Mouse (Mus musculus) testis, adult 2 months (tissue): ENCODE results near the gene Prpf4b. TPM values are rescaled to one million over a fixed set of nuclear protein-coding genes. Genes with fewer than 3 reads are reported as not detected.
"Not testable (repeated sequence)": the region's sequence is repeated elsewhere in the genome, so short reads cannot be mapped to it uniquely, and the experiment has no call there.

Experiments
- H3K27ac ChIP-seq: fragments of 200-500 bp; 2 replicates; pipeline ENCODE4 v1.5.1; 2012; ENCODE audit warnings: low read depth, low read length; ENCODE audit not compliant: control insufficient read depth, insufficient read depth
- H3K27me3 ChIP-seq: fragments of 200-500 bp; 2 replicates; pipeline ENCODE4 v1.6.1; 2012; ENCODE audit warnings: mild to moderate bottlenecking, low read length, moderate library complexity; ENCODE audit not compliant: control insufficient read depth, insufficient read depth
- H3K36me3 ChIP-seq: fragments of 200-500 bp; 2 replicates; pipeline ENCODE4 v1.6.1; 2012; ENCODE audit warnings: mild to moderate bottlenecking, low read length; ENCODE audit not compliant: control insufficient read depth, insufficient read depth
- H3K4me1 ChIP-seq: fragments of 200-500 bp; 2 replicates; pipeline ENCODE4 v1.6.1; 2012; ENCODE audit warnings: low read length; ENCODE audit not compliant: control insufficient read depth, insufficient read depth
- H3K4me3 ChIP-seq: fragments of 200-500 bp; 2 replicates; pipeline ENCODE4 v1.5.1; 2012; ENCODE audit warnings: low read depth, mild to moderate bottlenecking, low read length, moderate library complexity, mixed read lengths; ENCODE audit not compliant: control insufficient read depth
- CTCF ChIP-seq: fragments of 200-500 bp; IDR thresholded peaks from 2 replicates; pipeline ENCODE4 v1.5.1; 2012; ENCODE audit warnings: low read depth, mild to moderate bottlenecking, inconsistent platforms, low read length, moderate library complexity; ENCODE audit not compliant: control insufficient read depth, insufficient read depth, insufficient replicate concordance
- POLR2A ChIP-seq: fragments of 200-500 bp; IDR thresholded peaks from 2 replicates; pipeline ENCODE4 v1.6.1; 2012; ENCODE audit warnings: low read depth, mild to moderate bottlenecking, inconsistent platforms, low read length, moderate library complexity; ENCODE audit not compliant: control insufficient read depth
- polyA plus RNA-seq: library from polyadenylated mRNA; depleted of rRNA; stranded (reverse); fragments of >200 nt; gene quantifications from 2 replicates; pipeline ENCODE4 v1.2.3, GENCODE M21; 2012

Prpf4b gene
- polyA plus RNA-seq, 1 experiment = 10.6 TPM

DNA sequence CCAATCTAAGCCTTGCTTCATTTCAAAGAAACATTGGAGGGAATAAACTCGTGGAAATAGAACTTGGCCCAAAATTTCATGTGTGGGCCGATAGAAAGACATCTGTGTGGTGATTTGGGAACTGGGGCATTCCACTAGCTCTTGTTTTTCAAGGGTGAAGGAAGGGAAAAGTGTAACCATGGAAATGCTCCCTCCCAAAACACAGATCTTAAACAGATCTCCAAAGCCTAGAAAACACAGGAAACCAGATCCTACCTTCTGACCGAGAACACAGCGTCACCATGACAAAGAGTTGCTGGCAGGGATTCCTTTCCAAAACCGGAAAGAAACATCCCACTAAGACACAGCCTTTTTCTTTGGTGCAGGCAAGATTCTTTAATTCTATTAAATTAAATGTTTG lies 15.7 kb upstream of the Prpf4b start:
- no peaks in the 10 kb centered on the region for H3K36me3 ChIP-seq

GRCm38 (mm10) chr13:34861166-34861565 lies 13.9 kb upstream of the Prpf4b start:
- H3K36me3 ChIP-seq, H3K4me1 ChIP-seq, H3K27ac ChIP-seq, H3K27me3 ChIP-seq, H3K4me3 ChIP-seq: not testable (repeated sequence)

More for the DNA sequence above, 15.7 kb upstream of the Prpf4b start:
- Histone ChIP-seq H3K4me1 (no peaks in the 10 kb centered on the region), H3K27me3 (no peaks in the 10 kb centered on the region), H3K27ac (no peak overlapping the region), H3K4me3 (no peak overlapping the region)
- no peak for TF ChIP-seq POLR2A
- TF ChIP-seq CTCF = no peak

GRCm38 (mm10) chr13:34864420-34865169 lies 10.5 kb upstream of the Prpf4b start:
- TF ChIP-seq POLR2A (no peak), CTCF (peak; percentile 20; the same call in 1 of the 2 replicates)

GRCm38 (mm10) chr13:34873801-34874681 lies 1.1 kb upstream of the Prpf4b start:
- Histone ChIP-seq H3K4me1 (peaks cover 2% of the 10 kb centered on the region; the same call in 1 of the 2 replicates), H3K36me3 (no peaks in the 10 kb centered on the region), H3K4me3 (peak overlapping the region; percentile 96), H3K27me3 (no peaks in the 10 kb centered on the region), H3K27ac (peak overlapping the region; percentile 91)
- no peak for TF ChIP-seq CTCF
- TF ChIP-seq POLR2A = peak; percentile 89

More at GRCm38 (mm10) chr13:34864420-34865169, 10.5 kb upstream of the Prpf4b start:
- no peaks in the 10 kb centered on the region for H3K36me3 ChIP-seq
- H3K27me3 ChIP-seq = no peaks in the 10 kb centered on the region
- no peak overlapping the region for H3K4me3 ChIP-seq
- no peaks in the 10 kb centered on the region for H3K4me1 ChIP-seq
- H3K27ac ChIP-seq = no peak overlapping the region

GRCm38 (mm10) chr13:34874736-34875135 lies 366 bp upstream of the Prpf4b start:
- H3K27me3 ChIP-seq, H3K4me1 ChIP-seq, H3K36me3 ChIP-seq: not testable (repeated sequence)
- Histone ChIP-seq H3K27ac (peak overlapping the region; percentile 1; the same call in 1 of the 2 replicates), H3K4me3 (peak overlapping the region; percentile 96)

- Histone ChIP-seq H3K27me3 (no peaks in the 10 kb centered on the region), H3K36me3 (no peaks in the 10 kb centered on the region), H3K4me1 (peaks cover 2% of the 10 kb centered on the region; the same call in 1 of the 2 replicates), H3K27ac (peak overlapping the region; percentile 95), H3K4me3 (peak overlapping the region; percentile 93)
- TF ChIP-seq CTCF (no peak), POLR2A (no peak)
Observed at GRCm38 (mm10) chr13:34875741-34876445, 791 bp downstream of the Prpf4b start.

- TF ChIP-seq POLR2A (no peak), CTCF (no peak)
- Histone ChIP-seq H3K36me3 (no peaks in the 10 kb centered on the region), H3K27me3 (no peaks in the 10 kb centered on the region), H3K27ac (no peak overlapping the region), H3K4me1 (peaks cover 2% of the 10 kb centered on the region; the same call in 1 of the 2 replicates), H3K4me3 (no peak overlapping the region)
Observed at GRCm38 (mm10) chr13:34876481-34876880, 1.4 kb downstream of the Prpf4b start.
